Mouse (Mus musculus) lung, postnatal 0 days (tissue): ENCODE measurements around the gene Gm13290. TPM values are rescaled to one million over a fixed set of nuclear protein-coding genes. Genes with fewer than 3 reads are reported as not detected.
"Not testable (repeated sequence)": the region's sequence is repeated elsewhere in the genome, so short reads cannot be mapped to it uniquely, and the experiment has no call there.

Experiments used
- ATAC-seq: fragments of 200-750 bp; cut with Nextera tagmentation; 2 replicates; pipeline ENCODE4 v1.8.0; 2017; ENCODE audit warnings: moderate library complexity
- DNase-seq: peaks from one replicate; pipeline ENCODE4 v3.0.0-alpha.2; 2016; ENCODE audit warnings: low spot score
- H3K27ac ChIP-seq: fragments of 300-500 bp; sonication (generic); 2 replicates; pipeline ENCODE4 v1.5.1; 2014; ENCODE audit warnings: antibody characterized with exemption, mild to moderate bottlenecking, low read length, mixed read lengths
- H3K27me3 ChIP-seq: fragments of 300-500 bp; sonication (generic); replicated peaks from 2 replicates; pipeline ENCODE4 v1.6.1; 2014; ENCODE audit warnings: low read length, mixed read lengths; ENCODE audit not compliant: insufficient read depth
- H3K36me3 ChIP-seq: fragments of 300-500 bp; sonication (generic); 2 replicates; pipeline ENCODE4 v1.6.1; 2014; ENCODE audit warnings: low read length, mixed read lengths; ENCODE audit not compliant: insufficient read depth
- H3K4me1 ChIP-seq: fragments of 300-500 bp; sonication (generic); 2 replicates; pipeline ENCODE4 v1.6.1; 2014; ENCODE audit warnings: antibody characterized with exemption, low read depth, low read length, mixed read lengths; ENCODE audit not compliant: insufficient read depth
- H3K4me2 ChIP-seq: fragments of 300-500 bp; sonication (generic); replicated peaks from 2 replicates; pipeline ENCODE4 v1.6.1; 2014; ENCODE audit warnings: low read depth, mild to moderate bottlenecking, low read length, moderate library complexity, mixed read lengths
- H3K4me3 ChIP-seq: fragments of 300-500 bp; sonication (generic); 2 replicates; pipeline ENCODE4 v1.5.1; 2014; ENCODE audit warnings: low read depth, low read length
- H3K9ac ChIP-seq: fragments of 300-500 bp; sonication (generic); replicated peaks from 2 replicates; pipeline ENCODE4 v1.6.1; 2014; ENCODE audit warnings: low read depth, mild to moderate bottlenecking
- H3K9me3 ChIP-seq: fragments of 300-500 bp; sonication (generic); 2 replicates; pipeline ENCODE4 v1.6.1; 2016; ENCODE audit warnings: low read length, mixed read lengths
- CTCF ChIP-seq: IDR thresholded peaks from 2 replicates; pipeline ENCODE4 v1.5.1; 2016; ENCODE audit warnings: antibody characterized with exemption, mild to moderate bottlenecking
- WGBS: fragments of 180-500 bp; shearing (Covaris S2); extraction: QIAGEN DNeasy Blood & Tissue Kit; methylation state at CpG from one replicate; pipeline ENCODE4 v1.1.7; 2014; 5-methylcytosine and 5-hydroxymethylcytosine counted together
- polyA plus RNA-seq: library from polyadenylated mRNA; unstranded; fragments of >200 nt; fragmentation: Nextera tagmentation; extraction: Ambion mirVana; gene quantifications from 2 replicates; pipeline ENCODE4 v1.2.1, GENCODE M21; 2015

Gene Gm13290
- polyA plus RNA-seq, 1 experiment from 2014 or later: not detected

- H3K9ac ChIP-seq, H3K4me3 ChIP-seq, ATAC-seq, H3K36me3 ChIP-seq, H3K27ac ChIP-seq, DNase-seq, H3K9me3 ChIP-seq, H3K27me3 ChIP-seq, H3K4me1 ChIP-seq: not testable (repeated sequence)
- peak; percentile 26; the same call in 1 of the 2 replicates for TF ChIP-seq CTCF
- 2% methylated on average over 10 of the region's 31 CpGs for WGBS
- H3K4me2 ChIP-seq: 0 out of 2 replicates have a peak overlapping the region, but pooled peaks have one; percentile 28
Measured at GRCm38 (mm10) chr4:88782335-88782734, 8.7 kb downstream of the Gm13290 start.

DNA sequence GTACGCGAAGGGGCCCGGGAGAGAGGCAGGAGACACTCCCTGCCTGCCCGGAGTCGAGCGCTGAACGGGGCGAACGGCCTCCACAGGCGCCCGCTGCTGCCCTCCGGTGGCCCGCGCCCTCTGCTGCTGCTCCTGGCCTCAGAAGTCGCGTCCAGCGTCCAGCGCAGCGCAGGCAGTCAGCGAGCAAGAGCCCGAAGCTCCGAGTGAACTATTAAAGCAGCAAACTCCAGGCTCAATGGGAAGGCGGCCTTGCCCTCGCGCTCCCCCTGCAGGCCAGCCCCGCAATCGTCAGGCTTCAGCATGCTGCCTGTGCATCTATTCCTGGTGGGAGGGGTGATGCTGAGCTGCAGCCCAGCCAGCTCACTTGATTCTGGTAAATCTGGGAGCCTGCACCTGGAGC lies 11.8 kb downstream of the Gm13290 start, which contains the start of gene Gm13276:
Gm13276 (plus strand) TSS at position 301 of the 400 bp plus-strand sequence.
- not testable (repeated sequence) for H3K4me2 ChIP-seq, H3K9ac ChIP-seq, H3K4me1 ChIP-seq, H3K27me3 ChIP-seq, H3K27ac ChIP-seq, H3K36me3 ChIP-seq, ATAC-seq, H3K9me3 ChIP-seq, H3K4me3 ChIP-seq, DNase-seq
- whole genome bisulfite sequencing: no CpG with 5 or more reads among the region's 27 CpGs

GRCm38 (mm10) chr4:88788402-88788801 lies 14.8 kb downstream of the Gm13290 start, which contains the start of gene Gm13277:
TSS of gene Gm13277 (plus strand) at chr4:88788632.
- DNase-seq, H3K27ac ChIP-seq, H3K4me3 ChIP-seq, H3K9me3 ChIP-seq, ATAC-seq, H3K36me3 ChIP-seq, H3K4me2 ChIP-seq, H3K9ac ChIP-seq, H3K27me3 ChIP-seq, H3K4me1 ChIP-seq: not testable (repeated sequence)
- no CpG with 5 or more reads among the region's 28 CpGs for WGBS
- peak; percentile 60 for TF ChIP-seq CTCF

GRCm38 (mm10) chr4:88791250-88791649 lies 17.6 kb downstream of the Gm13290 start, which contains the start of gene Gm13278:
TSS of gene Gm13278 (plus strand) at chr4:88791550.
- not testable (repeated sequence) for H3K4me2 ChIP-seq, ATAC-seq, DNase-seq, H3K9me3 ChIP-seq, H3K9ac ChIP-seq, H3K27ac ChIP-seq, H3K4me3 ChIP-seq, H3K27me3 ChIP-seq, H3K36me3 ChIP-seq, H3K4me1 ChIP-seq
- WGBS: no CpG with 5 or more reads among the region's 28 CpGs

DNA sequence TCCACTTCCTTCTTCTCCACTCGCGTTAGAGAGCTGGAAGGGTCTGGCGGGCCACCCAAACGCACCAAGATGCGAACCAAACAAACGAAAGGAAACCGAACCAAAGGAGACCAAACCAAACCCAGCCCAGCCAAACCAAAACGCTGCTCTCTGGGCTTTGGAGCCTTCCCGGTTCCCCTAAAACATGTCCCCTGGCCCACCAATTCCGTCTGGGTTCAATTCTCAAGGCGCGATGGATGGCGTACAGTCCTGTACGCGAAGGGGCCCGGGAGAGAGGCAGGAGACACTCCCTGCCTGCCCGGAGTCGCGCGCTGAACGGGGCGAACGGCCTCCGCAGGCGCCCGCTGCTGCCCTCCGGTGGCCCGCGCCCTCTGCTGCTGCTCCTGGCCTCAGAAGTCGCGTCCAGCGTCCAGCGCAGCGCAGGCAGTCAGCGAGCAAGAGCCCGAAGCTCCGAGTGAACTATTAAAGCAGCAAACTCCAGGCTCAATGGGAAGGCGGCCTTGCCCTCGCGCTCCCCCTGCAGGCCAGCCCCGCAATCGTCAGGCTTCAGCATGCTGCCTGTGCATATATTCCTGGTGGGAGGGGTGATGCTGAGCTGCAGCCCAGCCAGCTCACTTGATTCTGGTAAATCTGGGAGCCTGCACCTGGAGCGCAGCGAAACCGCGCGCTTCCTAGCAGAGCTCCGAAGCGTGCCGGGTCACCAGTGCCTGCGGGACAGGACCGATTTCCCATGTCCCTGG lies 20.5 kb downstream of the Gm13290 start, which contains the start of gene Gm13275:
Gm13275 (plus strand) TSS at position 552 of the 740 bp plus-strand sequence.
- not testable (repeated sequence) for DNase-seq, H3K9ac ChIP-seq, H3K4me1 ChIP-seq, H3K4me3 ChIP-seq, H3K27ac ChIP-seq, H3K4me2 ChIP-seq, H3K36me3 ChIP-seq, H3K9me3 ChIP-seq, H3K27me3 ChIP-seq, ATAC-seq
- 0% methylated on average over 6 of the region's 52 CpGs for WGBS
- TF ChIP-seq CTCF: peak; percentile 49

DNA sequence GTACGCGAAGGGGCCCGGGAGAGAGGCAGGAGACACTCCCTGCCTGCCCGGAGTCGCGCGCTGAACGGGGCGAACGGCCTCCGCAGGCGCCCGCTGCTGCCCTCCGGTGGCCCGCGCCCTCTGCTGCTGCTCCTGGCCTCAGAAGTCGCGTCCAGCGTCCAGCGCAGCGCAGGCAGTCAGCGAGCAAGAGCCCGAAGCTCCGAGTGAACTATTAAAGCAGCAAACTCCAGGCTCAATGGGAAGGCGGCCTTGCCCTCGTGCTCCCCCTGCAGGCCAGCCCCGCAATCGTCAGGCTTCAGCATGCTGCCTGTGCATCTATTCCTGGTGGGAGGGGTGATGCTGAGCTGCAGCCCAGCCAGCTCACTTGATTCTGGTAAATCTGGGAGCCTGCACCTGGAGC lies 23.5 kb downstream of the Gm13290 start, which contains the start of gene Gm13279:
Gm13279 (plus strand) TSS at position 301 of the 400 bp plus-strand sequence.
- no CpG with 5 or more reads among the region's 28 CpGs for WGBS

DNA sequence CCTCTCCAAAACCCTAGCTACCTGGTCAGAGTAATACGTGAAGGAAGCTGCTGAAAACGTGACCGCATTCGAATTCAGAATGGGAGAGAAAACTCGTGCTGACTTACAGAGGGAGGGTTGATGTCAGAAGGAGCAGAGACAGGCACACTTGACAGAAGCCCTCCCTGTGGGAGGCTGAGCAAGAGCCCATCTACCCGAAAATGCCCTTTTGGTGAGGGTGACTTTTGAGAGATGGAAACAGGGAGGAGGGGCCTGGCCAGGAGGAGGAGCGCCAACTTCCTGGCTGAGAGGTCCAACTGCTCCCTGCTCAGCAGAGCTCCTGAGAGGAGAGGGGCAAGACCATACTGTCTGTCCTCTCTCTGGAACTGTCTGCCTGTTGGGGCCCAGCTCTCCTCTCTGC lies 25.7 kb downstream of the Gm13290 start, which contains the start of gene Gm13285:
Gm13285 (plus strand) TSS at position 301 of the 400 bp plus-strand sequence.
- not testable (repeated sequence) for DNase-seq, H3K27ac ChIP-seq, ATAC-seq, H3K36me3 ChIP-seq, H3K4me3 ChIP-seq, H3K4me1 ChIP-seq, H3K27me3 ChIP-seq, H3K4me2 ChIP-seq, H3K9me3 ChIP-seq, H3K9ac ChIP-seq
- 14% methylated on average over 1 of the region's 7 CpGs for WGBS

More for the DNA sequence above, 23.5 kb downstream of the Gm13290 start, which contains the start of gene Gm13279:
- H3K27ac ChIP-seq, H3K27me3 ChIP-seq, ATAC-seq, H3K4me3 ChIP-seq, DNase-seq, H3K4me1 ChIP-seq, H3K36me3 ChIP-seq, H3K9ac ChIP-seq, H3K4me2 ChIP-seq, H3K9me3 ChIP-seq: not testable (repeated sequence)

DNA sequence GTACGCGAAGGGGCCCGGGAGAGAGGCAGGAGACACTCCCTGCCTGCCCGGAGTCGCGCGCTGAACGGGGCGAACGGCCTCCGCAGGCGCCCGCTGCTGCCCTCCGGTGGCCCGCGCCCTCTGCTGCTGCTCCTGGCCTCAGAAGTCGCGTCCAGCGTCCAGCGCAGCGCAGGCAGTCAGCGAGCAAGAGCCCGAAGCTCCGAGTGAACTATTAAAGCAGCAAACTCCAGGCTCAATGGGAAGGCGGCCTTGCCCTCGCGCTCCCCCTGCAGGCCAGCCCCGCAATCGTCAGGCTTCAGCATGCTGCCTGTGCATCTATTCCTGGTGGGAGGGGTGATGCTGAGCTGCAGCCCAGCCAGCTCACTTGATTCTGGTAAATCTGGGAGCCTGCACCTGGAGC lies 29.3 kb downstream of the Gm13290 start, which contains the start of gene Gm13287:
Gm13287 (plus strand) TSS at position 301 of the 400 bp plus-strand sequence.
- not testable (repeated sequence) for H3K27me3 ChIP-seq, H3K36me3 ChIP-seq

DNA sequence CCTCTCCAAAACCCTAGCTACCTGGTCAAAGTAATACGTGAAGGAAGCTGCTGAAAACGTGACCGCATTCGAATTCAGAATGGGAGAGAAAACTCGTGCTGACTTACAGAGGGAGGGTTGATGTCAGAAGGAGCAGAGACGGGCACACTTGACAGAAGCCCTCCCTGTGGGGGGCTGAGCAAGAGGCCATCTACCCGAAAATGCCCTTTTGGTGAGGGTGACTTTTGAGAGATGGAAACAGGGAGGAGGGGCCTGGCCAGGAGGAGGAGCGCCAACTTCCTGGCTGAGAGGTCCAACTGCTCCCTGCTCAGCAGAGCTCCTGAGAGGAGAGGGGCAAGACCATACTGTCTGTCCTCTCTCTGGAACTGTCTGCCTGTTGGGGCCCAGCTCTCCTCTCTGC lies 31.6 kb downstream of the Gm13290 start, which contains the start of gene Gm13288:
Gm13288 (plus strand) TSS at position 301 of the 400 bp plus-strand sequence.
- no CpG with 5 or more reads among the region's 8 CpGs for WGBS
- H3K4me3 ChIP-seq, H3K9me3 ChIP-seq, H3K4me1 ChIP-seq, H3K9ac ChIP-seq, H3K27me3 ChIP-seq, DNase-seq, ATAC-seq, H3K4me2 ChIP-seq, H3K36me3 ChIP-seq, H3K27ac ChIP-seq: not testable (repeated sequence)

More for the DNA sequence above, 29.3 kb downstream of the Gm13290 start, which contains the start of gene Gm13287:
- WGBS: no CpG with 5 or more reads among the region's 29 CpGs
- DNase-seq, H3K27ac ChIP-seq, H3K9ac ChIP-seq, H3K4me2 ChIP-seq, ATAC-seq, H3K4me1 ChIP-seq, H3K4me3 ChIP-seq, H3K9me3 ChIP-seq: not testable (repeated sequence)
